Mouse (Mus musculus): Measurements from ENCODE around the gene Pyy. TPM values are rescaled to one million over a fixed set of nuclear protein-coding genes. Genes with fewer than 3 reads are reported as not detected.

Pyy gene
- polyA plus RNA-seq, 1 experiment: 0.73 TPM

GRCm38 (mm10) chr11:102095676-102096075 lies 12.0 kb downstream of the Pyy start:
- DNase-seq (ENCODE audit: low read depth): no peak

DNA sequence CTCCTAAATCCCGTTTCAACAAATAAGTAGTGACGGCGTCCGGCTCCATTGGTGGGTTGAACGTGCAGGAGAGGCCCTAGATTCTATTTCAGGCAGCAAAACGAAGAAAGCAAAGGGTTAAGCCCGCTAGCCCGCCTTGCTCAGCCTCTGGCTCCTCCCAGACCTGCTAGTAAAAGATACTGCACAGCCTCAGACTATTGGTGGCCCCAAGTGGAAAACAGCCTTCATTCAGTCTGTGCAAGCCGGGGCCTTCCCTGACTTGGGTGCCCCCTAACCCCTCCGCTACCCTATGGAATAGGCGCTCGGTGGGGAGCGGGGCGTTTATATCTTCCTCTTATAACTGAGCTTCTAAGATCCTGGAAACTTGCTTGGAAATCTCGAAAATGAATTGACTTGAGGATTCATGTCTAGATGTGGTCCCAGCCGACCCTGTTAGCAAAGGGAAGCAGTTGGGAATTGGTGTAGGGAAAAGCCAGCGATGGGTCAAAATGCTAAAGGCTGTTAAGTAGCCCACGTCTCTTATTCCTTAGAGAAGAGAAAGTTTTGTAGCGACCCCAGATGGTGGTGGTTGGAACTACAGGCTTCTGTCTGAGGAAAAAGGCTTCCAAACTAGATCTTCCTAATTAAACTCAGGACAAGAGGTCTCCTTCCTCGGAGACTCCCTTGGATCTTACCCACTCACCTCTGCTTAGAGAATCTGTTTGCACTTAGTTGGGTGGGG lies 18.4 kb downstream of the Pyy start:
- DNase-seq (ENCODE audit: low read depth): no peak

DNA sequence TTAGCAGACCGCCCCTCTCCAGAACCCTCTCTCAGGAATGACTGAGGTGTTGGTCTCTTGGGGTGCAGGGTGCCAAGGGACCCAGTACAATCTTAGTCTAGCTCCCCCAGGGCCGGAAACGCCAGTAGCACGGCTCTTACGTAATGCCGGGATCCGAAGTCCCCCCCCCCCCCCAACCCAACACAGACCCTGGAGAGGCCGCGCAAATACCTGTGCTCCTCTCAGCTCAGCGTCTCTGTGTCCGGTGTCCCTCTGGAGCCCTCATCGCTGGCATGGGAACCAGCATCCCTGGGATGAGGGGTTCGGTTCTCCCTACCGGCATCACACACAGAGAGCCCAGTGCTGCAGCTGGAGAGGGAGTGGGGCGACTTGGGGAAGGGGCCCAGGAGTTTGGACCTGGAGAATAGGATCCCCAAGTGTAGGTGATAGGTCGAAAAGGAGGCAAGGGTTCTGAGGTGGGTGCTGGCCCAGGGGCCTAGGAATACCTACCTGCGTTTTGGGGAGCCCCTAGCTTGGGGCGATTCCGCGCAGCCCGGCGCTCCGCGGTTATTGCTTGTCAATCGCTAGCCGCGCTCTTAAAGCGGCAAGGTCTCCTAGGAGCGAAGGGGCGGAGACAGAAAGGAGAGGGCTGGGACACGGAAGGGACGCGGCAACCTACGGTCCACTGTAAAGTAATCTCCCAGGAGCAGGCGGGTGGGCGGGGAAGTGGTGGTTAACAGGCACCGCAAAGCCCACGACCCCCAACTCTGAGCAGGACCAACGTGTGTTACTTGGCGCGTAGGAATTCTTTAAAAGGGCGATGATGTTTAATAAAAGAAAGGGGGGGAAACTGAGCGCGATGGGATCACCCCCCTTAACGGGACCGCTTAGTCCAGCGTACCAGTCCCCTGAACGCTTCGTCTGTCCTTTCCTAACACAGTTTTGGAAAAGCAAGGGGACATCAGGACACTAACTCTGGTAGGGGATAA lies 19.4 kb downstream of the Pyy start, which contains the start of gene Mpp2:
Mpp2 (minus strand) TSS at position 585 of the 968 bp plus-strand sequence.
- DNase-seq (ENCODE audit: low read depth): no peak

DNA sequence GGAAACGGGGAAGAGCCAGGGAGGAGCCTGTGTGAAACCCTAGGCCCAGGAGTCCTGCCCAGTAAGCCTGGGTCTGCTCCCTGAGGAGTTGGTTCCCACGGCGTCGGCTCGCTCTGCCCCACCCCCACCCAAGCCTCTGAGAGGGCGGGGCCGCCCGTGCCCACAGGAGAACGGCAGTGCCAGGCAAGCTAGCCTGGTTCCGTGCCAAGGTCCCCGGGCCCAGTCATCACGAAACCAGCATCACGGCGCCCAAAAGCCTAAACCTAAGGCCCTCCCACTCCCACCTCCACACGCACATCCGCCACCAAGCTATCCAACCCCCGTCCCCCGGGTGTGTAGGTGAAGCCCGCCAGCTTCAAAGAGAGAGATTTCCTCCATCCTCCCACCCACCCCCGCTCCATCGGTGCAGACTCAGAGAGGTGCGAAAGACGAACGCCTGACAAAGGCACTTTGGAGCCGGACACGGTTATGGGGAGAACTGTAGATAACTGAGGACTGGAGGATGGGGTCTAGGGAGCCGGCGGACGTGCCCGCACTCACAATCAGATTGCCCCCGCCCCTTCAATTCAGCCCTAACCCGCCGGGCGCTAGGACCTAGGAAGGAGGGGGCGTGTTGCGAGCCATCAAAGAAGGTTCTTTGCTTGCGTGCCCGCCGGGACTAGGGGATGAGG lies 20.4 kb downstream of the Pyy start:
- no peak for DNase-seq (ENCODE audit: low read depth)

- DNase-seq (ENCODE audit: low read depth): no peak
These were observed 21.3 kb downstream of the Pyy start for GRCm38 (mm10) chr11:102086331-102086730.

DNA sequence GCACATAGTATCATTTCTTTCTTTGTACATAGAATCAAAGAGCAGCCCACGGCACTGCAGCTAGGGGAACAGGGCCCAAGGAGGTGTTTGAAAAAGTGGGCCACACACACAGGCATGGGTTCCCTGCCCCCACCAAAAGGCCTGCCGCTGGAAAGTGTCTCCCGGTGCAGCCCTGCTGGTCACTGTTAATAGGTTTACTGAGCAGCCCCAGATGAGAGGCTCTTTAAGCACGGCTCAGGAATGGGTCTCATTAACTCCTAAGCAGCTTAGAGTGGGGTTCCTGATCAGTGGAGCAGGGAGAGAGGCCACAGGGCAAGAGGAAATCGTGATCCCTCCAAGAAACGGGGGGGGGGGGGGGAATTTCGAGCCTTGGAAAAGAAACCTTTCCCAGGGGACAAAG lies 23.5 kb downstream of the Pyy start:
- DNase-seq (ENCODE audit: low read depth): no peak

GRCm38 (mm10) chr11:102083193-102083592 lies 24.4 kb downstream of the Pyy start:
- DNase-seq (ENCODE audit: low read depth): no peak

- no peak for DNase-seq (ENCODE audit: low read depth)
These were observed 25.3 kb downstream of the Pyy start for GRCm38 (mm10) chr11:102082322-102082721.

GRCm38 (mm10) chr11:102073722-102074121 lies 33.9 kb downstream of the Pyy start:
- DNase-seq (ENCODE audit: low read depth): no peak

DNA sequence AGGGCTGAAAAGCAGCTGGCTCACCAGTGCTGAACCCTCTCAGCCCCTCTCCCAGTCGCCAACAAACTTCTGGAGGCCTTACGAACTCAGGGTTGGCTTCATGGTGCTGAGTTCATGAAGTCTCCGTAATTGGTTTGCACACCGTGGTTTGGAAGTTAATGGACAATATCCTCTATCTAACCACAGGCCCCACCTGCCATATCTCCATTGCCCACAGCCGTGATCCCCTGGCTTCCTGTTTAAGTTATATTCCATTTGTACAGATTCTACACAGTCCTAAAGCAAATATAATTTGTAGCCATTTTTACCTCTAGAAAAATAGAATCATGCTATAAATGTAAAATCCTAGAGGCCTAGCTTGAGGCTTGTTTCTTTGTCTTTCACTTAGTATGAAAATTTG lies 34.9 kb downstream of the Pyy start:
- no peak for DNase-seq (ENCODE audit: low read depth)

GRCm38 (mm10) chr11:102070426-102070825 lies 37.2 kb downstream of the Pyy start:
- DNase-seq (ENCODE audit: low read depth): no peak

GRCm38 (mm10) chr11:102069633-102070032 lies 38.0 kb downstream of the Pyy start:
- DNase-seq (ENCODE audit: low read depth): no peak

DNA sequence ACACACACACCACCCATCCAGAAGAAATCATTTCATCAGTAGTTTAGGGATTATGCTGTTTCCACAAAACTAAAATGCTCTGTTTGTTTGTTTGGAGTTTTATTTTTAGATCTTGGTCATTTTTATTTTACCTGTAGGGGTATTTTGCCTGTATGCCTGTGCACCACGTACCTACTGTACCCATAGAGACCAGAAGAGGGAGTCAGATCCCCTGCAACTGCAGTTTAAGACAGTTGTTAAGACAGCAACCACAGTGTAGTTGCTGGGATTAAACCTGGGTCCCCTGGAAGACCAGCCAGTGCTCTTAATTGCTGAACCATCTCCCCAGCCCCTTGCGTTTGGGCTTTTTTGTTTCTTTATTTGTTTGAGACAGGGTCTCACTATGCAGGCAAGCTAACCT lies 38.7 kb downstream of the Pyy start:
- DNase-seq (ENCODE audit: low read depth): no peak

DNA sequence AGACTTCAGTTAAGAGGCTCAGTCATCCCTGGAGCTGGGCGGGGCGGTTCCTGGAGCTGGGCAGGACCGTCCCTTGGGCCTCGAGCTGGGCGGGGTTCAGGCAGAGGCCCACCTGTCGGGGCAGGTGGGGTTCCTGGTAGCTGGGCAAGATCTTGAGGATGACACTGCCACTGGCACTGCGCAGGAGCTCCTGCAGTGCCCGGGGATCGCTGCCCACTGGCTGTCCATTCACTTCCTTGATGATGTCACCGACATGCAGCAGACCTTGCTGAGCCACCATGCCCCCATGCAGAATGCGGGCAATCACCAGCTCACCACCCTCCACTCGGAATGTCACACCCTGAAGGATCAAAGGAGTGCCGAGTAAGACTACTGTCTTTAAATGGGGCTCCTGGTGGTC lies 44.6 kb downstream of the Pyy start:
- no peak for DNase-seq (ENCODE audit: low read depth)

DNA sequence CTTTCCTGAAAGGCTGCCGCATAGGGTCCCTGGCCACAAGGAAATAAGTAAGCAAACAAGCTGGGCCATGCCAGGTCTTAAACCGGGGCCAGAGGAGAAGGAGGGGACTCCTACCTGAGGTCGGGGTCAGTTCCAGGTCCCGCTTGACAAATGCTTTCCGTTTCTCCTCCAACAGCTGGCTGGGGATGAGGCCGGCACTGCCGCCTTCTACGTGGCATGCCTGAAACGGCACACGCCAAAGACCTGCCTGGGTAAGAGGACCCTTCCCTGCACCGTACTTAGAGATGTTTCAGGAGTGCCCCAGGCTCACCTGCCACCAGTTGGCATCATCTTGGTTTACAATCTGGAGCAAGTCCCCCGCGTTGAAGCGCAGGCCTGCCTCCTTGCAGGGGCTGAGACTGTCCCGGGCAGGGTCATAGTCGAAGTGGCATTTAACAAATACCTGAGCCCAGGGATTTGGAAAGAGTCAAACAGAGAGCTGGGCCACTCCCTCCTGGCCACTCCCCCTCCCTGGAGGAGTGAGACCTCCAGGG lies 45.6 kb downstream of the Pyy start:
- no peak for DNase-seq (ENCODE audit: low read depth)

DNA sequence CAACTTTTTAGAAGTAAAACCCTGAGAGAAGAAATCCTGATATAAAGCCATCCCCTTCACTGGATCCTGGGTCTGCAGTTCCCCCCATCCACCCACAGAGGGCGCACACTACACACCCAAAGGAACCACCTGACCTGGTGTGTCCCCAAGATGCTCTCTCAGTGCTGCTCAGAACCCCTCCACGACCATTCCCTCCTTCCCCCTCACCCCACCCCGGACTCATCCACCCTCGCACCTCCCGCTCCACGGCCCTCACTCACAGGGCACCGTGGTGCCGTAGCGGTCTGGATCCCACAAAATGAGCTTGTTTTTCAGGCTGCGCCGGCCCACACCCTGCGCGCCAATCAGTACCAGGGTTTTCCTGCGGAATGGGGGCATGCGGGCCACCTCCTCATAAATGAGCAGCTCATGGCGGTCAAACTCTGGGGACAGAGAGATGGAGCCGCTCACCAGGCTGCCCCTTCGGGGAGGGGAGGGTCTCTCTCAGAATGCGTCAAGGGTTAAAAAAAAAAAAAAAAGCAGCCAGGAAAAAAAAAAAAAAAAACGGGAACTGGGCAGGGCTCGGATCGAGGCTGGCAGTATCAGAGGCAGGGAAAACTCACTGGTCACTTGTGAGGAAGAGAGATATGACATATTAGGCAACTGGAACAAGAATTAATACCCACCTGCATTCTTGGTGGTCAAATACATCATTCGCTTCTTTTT lies 46.2 kb downstream of the Pyy start:
- DNase-seq (ENCODE audit: low read depth): no peak

Other genes starting within 250 kb of the Pyy start
- 3.2 and 6.0 TPM in 2 replicates for gene Meox1, start 213.5 kb downstream of the Pyy start, polyA plus RNA-seq (2012; rRNA removed)
- 10.2 and 14.3 TPM in 2 replicates for gene Sost, start 140.8 kb downstream of the Pyy start, polyA plus RNA-seq (2012; rRNA removed)
- gene Cfap97d1, start 123.6 kb downstream of the Pyy start, polyA plus RNA-seq (2012; rRNA removed): 0.18 and 0.52 TPM in 2 replicates
- gene Dusp3, start 120.8 kb downstream of the Pyy start, polyA plus RNA-seq (2012; rRNA removed): 80.5 and 135 TPM in 2 replicates
- 23.2 and 37.9 TPM in 2 replicates for gene Mpp3, start 79.4 kb downstream of the Pyy start, polyA plus RNA-seq (2012; rRNA removed)
- gene Cd300lg, start 66.3 kb downstream of the Pyy start, polyA plus RNA-seq (2012; rRNA removed): 88.9 and 100.0 TPM in 2 replicates
- gene Mpp2, start 19.3 kb downstream of the Pyy start, polyA plus RNA-seq (2012; rRNA removed): 54.0 and 78.5 TPM in 2 replicates
- 79.7 and 91.5 TPM in 2 replicates for gene Ppy, start 6.5 kb downstream of the Pyy start, polyA plus RNA-seq (2012; rRNA removed)
- 1.3 and 2.4 TPM in 2 replicates for gene Nags, start 37.7 kb upstream of the Pyy start, polyA plus RNA-seq (2012; rRNA removed)
- 19.6 and 21.1 TPM in 2 replicates for gene Tmem101, start 48.6 kb upstream of the Pyy start, polyA plus RNA-seq (2012; rRNA removed)
- 30.7 and 35.3 TPM in 2 replicates for gene Lsm12, start 77.5 kb upstream of the Pyy start, polyA plus RNA-seq (2012; rRNA removed)
- 130 and 136 TPM in 2 replicates for gene G6pc3, start 81.8 kb upstream of the Pyy start, polyA plus RNA-seq (2012; rRNA removed)
- 75.4 and 75.5 TPM in 2 replicates for gene Hdac5, start 122.3 kb upstream of the Pyy start, polyA plus RNA-seq (2012; rRNA removed)
- 1.0 and 1.1 TPM in 2 replicates for gene BC030867, start 141.1 kb upstream of the Pyy start, polyA plus RNA-seq (2012; rRNA removed)
- gene Asb16, start 160.9 kb upstream of the Pyy start, polyA plus RNA-seq (2012; rRNA removed): 0.88 and 1.5 TPM in 2 replicates
- 58.8 and 66.7 TPM in 2 replicates for gene Tmub2, start 177.1 kb upstream of the Pyy start, polyA plus RNA-seq (2012; rRNA removed)
- gene Atxn7l3, start 188.8 kb upstream of the Pyy start, polyA plus RNA-seq (2012; rRNA removed): 32.9 and 33.9 TPM in 2 replicates
- gene Ubtf, start 211.9 kb upstream of the Pyy start, polyA plus RNA-seq (2012; rRNA removed): 27.5 and 36.5 TPM in 2 replicates